Mouse (Mus musculus) intestine, embryonic 14.5 days (tissue): ENCODE results near the gene Scn4b. TPM values are rescaled to one million over a fixed set of nuclear protein-coding genes. Genes with fewer than 3 reads are reported as not detected.

Experiments
- ATAC-seq: fragments of 200-750 bp; cut with Nextera tagmentation; replicated peaks from 2 replicates; pipeline ENCODE4 v1.8.0; 2017; ENCODE audit warnings: low read depth, moderate number of reproducible peaks, moderate TSS enrichment, moderate library complexity; ENCODE audit not compliant: low FRiP score, low TSS enrichment
- DNase-seq: peaks from one replicate; pipeline ENCODE4 v3.0.0-alpha.2; 2018; ENCODE audit warnings: low spot score
- H3K27ac ChIP-seq: fragments of 300-500 bp; sonication (generic); 2 replicates; pipeline ENCODE4 v1.5.1; 2014; ENCODE audit warnings: low read depth, mild to moderate bottlenecking, control low read depth
- H3K27me3 ChIP-seq: fragments of 300-500 bp; sonication (generic); replicated peaks from 2 replicates; pipeline ENCODE4 v1.6.1; 2014; ENCODE audit warnings: low read length, control low read depth; ENCODE audit not compliant: control insufficient read depth, insufficient read depth
- H3K36me3 ChIP-seq: fragments of 300-500 bp; sonication (generic); 2 replicates; pipeline ENCODE4 v1.6.1; 2014; ENCODE audit warnings: low read length, control low read depth; ENCODE audit not compliant: control insufficient read depth, insufficient read depth
- H3K4me1 ChIP-seq: fragments of 300-500 bp; sonication (generic); replicated peaks from 2 replicates; pipeline ENCODE4 v1.6.1; 2014; ENCODE audit warnings: low read length, control low read depth, mixed read lengths; ENCODE audit not compliant: control insufficient read depth, insufficient read depth
- H3K4me2 ChIP-seq: fragments of 300-500 bp; sonication (generic); 2 replicates; pipeline ENCODE4 v1.6.1; 2014; ENCODE audit warnings: low read length
- H3K4me3 ChIP-seq: fragments of 300-500 bp; sonication (generic); 2 replicates; pipeline ENCODE4 v1.5.1; 2014; ENCODE audit warnings: low read depth, low read length, control low read depth, mixed read lengths
- H3K9ac ChIP-seq: fragments of 300-500 bp; sonication (generic); 2 replicates; pipeline ENCODE4 v1.6.1; 2014; ENCODE audit warnings: mild to moderate bottlenecking, low read length
- H3K9me3 ChIP-seq: fragments of 300-500 bp; sonication (generic); 2 replicates; pipeline ENCODE4 v1.6.1; 2016; ENCODE audit warnings: low read length, control low read depth; ENCODE audit not compliant: control insufficient read depth
- WGBS: fragments of 180-500 bp; shearing (Covaris S2); extraction: QIAGEN DNeasy Blood & Tissue Kit; methylation state at CpG from one replicate; pipeline ENCODE4 v1.1.7; 2014; 5-methylcytosine and 5-hydroxymethylcytosine counted together
- polyA plus RNA-seq: library from polyadenylated mRNA; unstranded; fragments of >200 nt; fragmentation: Nextera tagmentation; extraction: Ambion mirVana; gene quantifications from 2 replicates; pipeline ENCODE4 v1.2.1, GENCODE M21; 2014

The Scn4b gene
- polyA plus RNA-seq, 1 experiment from 2014 or later, result not detected

DNA sequence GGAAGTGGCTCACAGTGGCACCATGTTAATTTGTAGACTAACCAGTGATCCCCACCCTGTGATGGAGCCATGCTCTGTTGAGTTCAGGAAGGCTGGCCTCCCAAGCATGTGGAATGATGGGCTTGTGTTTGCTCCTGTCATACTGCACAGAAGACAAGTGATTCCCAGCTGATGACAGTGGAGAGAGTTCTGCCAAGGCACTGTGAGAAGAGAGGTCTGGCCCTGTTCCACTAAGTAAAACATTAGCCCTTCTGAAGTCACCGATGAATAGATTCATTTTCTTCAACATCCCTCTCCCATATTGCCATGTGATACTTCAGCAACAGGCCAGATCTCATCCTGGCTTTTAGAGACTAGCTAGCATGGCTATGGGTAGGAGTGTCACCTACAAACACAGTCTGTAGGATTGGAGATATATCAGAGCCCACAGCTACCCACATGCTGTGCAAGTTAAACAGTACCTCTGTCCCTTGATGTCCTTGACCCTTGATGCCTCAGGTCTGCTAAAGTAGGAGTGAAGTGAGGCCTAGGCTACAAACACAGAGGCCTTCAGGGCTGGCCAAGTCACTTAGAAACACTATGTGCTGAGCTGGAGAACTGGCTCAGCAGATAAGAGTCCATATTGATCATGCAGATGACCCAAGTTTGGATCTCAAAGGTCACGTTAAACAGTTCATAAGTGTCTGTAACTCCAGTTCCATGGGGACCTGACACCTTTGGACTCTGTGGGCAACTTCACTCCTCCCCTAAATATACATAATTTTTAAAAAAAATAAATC is 32.4 kb upstream of the Scn4b start:
- WGBS, result 87% methylated on average over 2 of the region's 2 CpGs
- ATAC-seq, result no peak
- no peaks in the 10 kb centered on the region for H3K4me1 ChIP-seq
- H3K4me2 ChIP-seq, result no peak overlapping the region
- DNase-seq, result no peak
- no peak overlapping the region for H3K27ac ChIP-seq
- H3K9ac ChIP-seq, result no peak overlapping the region
- no peaks in the 10 kb centered on the region for H3K9me3 ChIP-seq
- no peak overlapping the region for H3K4me3 ChIP-seq
- no peaks in the 10 kb centered on the region for H3K27me3 ChIP-seq
- H3K36me3 ChIP-seq, result no peaks in the 10 kb centered on the region

DNA sequence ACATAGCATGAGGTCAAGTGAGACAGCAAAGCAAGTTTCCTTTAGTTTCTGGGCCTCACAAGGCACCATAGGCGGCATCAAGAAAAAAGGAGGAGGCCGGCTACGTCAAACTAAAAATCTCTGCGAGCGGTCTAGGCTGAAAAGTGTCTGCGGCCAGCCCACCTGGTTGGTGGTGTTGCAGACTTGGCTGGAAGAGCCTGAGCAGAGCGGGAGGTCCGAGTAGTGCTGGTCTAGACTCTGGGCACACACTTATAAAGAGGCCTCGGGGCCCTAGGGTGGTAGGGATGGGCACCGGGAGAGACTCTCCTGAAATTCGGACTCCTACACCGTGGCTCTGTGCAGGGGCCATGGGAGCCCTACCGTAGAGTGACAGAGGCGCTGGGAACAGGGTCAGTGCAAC is 22.5 kb upstream of the Scn4b start:
- peak; percentile 75 for DNase-seq

DNA sequence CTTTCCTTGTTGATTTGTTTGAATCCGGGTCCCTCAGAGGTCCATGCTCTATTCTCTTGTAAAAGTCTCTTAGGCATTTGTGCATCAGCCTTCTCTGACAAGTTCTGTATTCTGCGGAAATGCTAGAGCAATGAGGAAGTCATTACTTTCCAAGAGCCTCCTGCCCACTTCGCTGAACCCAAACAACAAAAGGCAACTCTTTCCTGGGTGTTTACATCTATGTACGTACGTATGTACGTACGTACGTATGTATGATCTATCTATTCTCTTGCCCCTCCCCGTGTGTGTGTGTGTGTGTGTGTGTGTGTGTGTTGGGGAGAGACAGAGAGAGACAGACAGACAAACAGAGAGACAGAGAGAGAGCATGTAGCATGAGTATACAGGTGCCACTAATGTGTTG is 21.4 kb upstream of the Scn4b start:
- ATAC-seq (no peak), DNase-seq (no peak)
- Histone ChIP-seq H3K9ac (no peak overlapping the region), H3K4me1 (peaks cover 6% of the 10 kb centered on the region; the same call in 1 of the 2 replicates), H3K36me3 (no peaks in the 10 kb centered on the region), H3K4me3 (no peak overlapping the region), H3K9me3 (no peaks in the 10 kb centered on the region), H3K27ac (no peak overlapping the region), H3K27me3 (no peaks in the 10 kb centered on the region), H3K4me2 (no peak overlapping the region)
- WGBS, result 43% methylated on average over 9 of the region's 9 CpGs

More for the DNA sequence above, 22.5 kb upstream of the Scn4b start:
- Histone ChIP-seq H3K9me3 (no peaks in the 10 kb centered on the region), H3K4me3 (peak overlapping the region; percentile 25), H3K9ac (0 out of 2 replicates have a peak overlapping the region, but pooled peaks have one; percentile 1), H3K27ac (no peak overlapping the region), H3K36me3 (no peaks in the 10 kb centered on the region), H3K4me2 (peak overlapping the region; percentile 43), H3K4me1 (peaks cover 6% of the 10 kb centered on the region; the same call in 1 of the 2 replicates), H3K27me3 (no peaks in the 10 kb centered on the region)
- WGBS, result 4% methylated on average over 14 of the region's 14 CpGs
- ATAC-seq, result peak; percentile 55

DNA sequence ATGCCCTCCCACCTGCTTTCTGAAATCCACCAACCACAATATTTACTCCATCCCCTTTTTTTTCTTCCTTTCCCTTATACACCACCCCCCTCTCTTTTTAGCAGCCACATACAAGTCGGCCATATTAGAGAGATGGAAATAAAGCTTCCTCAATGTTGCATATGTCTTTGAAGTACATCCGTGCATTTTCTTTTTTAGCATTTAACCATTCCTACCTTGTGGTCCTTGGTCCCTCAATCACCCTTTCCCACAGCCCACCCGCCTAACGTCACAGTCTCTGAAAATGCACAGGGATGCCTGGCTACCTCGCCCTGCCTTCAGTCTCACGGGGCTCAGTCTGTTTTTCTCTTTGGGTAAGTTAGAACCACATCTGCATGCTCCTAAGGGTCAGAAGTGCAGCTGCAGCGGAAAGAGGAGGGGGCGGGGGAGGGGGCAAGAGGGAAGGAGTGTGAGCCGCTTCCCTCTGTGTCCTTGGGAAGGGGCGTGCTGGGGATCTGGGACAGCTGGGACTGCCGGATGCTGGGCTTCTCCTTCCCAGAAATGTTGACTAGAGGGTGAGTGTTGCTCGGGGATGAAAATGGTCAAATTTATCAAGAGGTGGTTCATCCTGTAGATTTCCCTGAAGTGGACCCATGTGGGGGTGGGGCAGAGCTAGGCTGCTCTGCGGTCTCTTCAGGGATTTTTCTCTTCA is 20.3 kb upstream of the Scn4b start, which contains the start of gene Scn2b:
TSS of gene Scn2b (plus strand) at position 42 of the 691 bp plus-strand sequence.
- peak within 1 kb of the TSS; percentile 72 for H3K4me2 ChIP-seq
- H3K4me3 ChIP-seq, result peak within 1 kb of the TSS; percentile 73
- no peak; the same call in 1 of the 2 replicates for ATAC-seq
- peak within 1 kb of the TSS; percentile 66; the same call in 1 of the 2 replicates for H3K27ac ChIP-seq
- peak within 1 kb of the TSS; percentile 64 for H3K9ac ChIP-seq
- peaks cover 10% of the 10 kb centered on the region for H3K4me1 ChIP-seq
- H3K27me3 ChIP-seq, result no peaks in the 10 kb centered on the region
- WGBS, result under 1% methylated on average over 13 of the region's 13 CpGs
- H3K36me3 ChIP-seq, result no peaks in the 10 kb centered on the region
- DNase-seq, result peak; percentile 69
- H3K9me3 ChIP-seq, result no peaks in the 10 kb centered on the region

DNA sequence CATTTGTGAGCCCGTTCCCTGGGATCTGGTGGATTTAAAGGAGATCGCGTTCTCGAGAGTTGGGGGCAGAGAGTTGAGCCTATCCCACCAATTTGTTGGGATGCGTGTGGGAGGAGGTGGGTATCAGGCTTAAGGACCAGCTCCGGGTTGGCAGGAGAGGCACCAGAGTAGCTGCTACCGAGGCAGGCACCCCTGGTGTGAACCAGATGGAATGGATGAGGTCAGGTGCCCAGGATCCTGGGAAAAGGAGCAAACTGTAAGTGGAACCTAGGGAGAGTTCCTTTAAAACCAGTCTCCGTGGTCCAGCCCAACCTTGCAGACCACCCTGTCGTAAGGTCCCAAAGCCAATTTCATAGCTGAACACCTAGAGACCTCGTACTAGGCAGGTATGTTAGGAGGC is 19.6 kb upstream of the Scn4b start:
- H3K4me2 ChIP-seq, result peak overlapping the region; percentile 72
- no peaks in the 10 kb centered on the region for H3K27me3 ChIP-seq
- H3K9me3 ChIP-seq, result no peaks in the 10 kb centered on the region
- DNase-seq (no peak), ATAC-seq (no peak)
- peaks cover 10% of the 10 kb centered on the region for H3K4me1 ChIP-seq
- H3K27ac ChIP-seq, result no peak overlapping the region
- no peaks in the 10 kb centered on the region for H3K36me3 ChIP-seq
- WGBS, result 23% methylated on average over 10 of the region's 10 CpGs
- peak overlapping the region; percentile 73 for H3K4me3 ChIP-seq
- H3K9ac ChIP-seq, result 0 out of 2 replicates have a peak overlapping the region, but pooled peaks have one; percentile 3

DNA sequence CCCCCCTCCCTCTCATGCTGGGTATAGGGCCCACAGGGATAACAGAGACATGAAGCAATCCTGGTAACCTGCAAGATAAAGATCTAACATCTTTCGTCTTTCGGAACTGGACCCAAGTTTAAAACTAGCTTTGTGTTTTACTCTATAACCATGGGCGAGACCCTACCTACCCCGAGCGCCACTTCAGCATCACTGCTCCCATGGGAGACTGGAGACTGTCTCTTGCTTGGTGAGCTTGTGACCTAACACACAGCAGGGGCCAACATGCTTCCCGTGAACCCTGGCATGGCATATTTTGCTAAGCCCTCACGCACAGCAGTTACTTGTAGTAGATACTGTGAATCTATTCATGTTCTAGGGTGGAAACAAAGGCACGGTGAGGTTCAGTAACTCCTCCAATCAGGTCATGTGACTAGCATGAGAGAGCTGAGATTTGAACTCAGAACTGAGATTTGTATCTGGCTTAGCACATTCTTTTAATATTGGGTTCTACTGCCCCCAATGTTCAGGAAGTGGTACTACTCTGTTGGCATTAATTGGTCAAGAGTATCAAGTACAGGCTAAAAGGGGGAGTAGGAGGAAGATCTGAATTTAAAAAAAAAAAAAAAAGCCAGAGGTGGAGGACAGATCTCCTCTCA is 18.8 kb upstream of the Scn4b start:
- no peak overlapping the region for H3K4me3 ChIP-seq
- H3K4me2 ChIP-seq, result no peak overlapping the region
- no peaks in the 10 kb centered on the region for H3K9me3 ChIP-seq
- no peaks in the 10 kb centered on the region for H3K27me3 ChIP-seq
- 96% methylated on average over 8 of the region's 8 CpGs for WGBS
- no peak for ATAC-seq
- H3K9ac ChIP-seq, result no peak overlapping the region
- H3K4me1 ChIP-seq, result peaks cover 10% of the 10 kb centered on the region
- DNase-seq, result no peak
- H3K36me3 ChIP-seq, result no peaks in the 10 kb centered on the region
- no peak overlapping the region for H3K27ac ChIP-seq

DNA sequence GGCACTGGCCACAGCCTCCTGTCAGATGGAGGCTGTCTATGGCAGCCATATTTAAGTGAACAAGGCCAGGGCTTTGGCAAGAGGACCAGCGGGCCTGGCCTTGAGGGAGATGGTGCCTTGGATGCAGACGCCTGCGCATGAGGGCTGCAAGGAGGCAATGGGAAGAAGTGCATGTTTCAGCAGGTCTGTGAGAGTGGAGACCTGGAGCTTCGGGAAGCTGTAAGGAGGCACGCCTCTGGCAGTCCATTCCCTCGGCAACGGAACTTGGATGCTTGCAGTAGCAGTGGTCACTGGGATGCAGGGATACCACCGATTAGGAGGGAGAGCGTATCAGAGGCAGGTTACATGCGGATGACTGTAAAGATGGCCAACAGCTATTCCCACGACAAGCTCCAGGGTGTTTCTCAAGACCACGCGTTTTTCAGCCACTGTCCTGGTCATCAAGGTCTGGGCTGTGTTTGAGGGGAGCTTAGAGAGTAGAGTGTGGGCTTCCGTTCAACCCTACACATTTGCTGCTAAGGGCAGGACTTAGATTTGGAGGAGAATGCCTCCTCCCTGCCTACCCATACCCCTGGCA is 18.2 kb upstream of the Scn4b start:
- Histone ChIP-seq H3K9ac (no peak overlapping the region), H3K4me2 (no peak overlapping the region), H3K27ac (no peak overlapping the region), H3K27me3 (no peaks in the 10 kb centered on the region), H3K4me1 (peaks cover 10% of the 10 kb centered on the region), H3K36me3 (no peaks in the 10 kb centered on the region), H3K4me3 (no peak overlapping the region), H3K9me3 (no peaks in the 10 kb centered on the region)
- ATAC-seq (no peak), DNase-seq (no peak)
- 90% methylated on average over 14 of the region's 14 CpGs for WGBS

DNA sequence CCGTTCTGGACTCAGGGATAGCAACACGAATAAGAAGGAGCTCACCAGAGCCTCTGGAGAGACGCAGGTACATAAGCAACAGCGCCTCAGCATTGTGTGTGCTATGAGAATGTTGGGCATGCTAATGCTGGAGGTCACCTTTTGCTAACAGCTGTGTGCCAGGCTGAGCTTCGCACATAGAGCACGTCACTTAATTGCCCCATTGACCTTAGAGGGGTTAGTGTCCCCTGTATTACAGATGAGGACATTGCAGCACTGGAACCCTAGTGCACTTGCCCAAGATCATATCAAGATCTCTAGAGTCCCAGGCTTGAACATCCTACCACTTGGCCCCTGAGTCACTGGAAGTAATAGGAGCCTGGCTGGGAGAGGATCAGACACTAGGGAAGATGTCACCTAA is 17.6 kb upstream of the Scn4b start:
- DNase-seq (no peak), ATAC-seq (no peak)
- H3K4me2 ChIP-seq, result no peak overlapping the region
- 0 out of 2 replicates have a peak, but pooled peaks cover 4% of the 10 kb centered on the region for H3K36me3 ChIP-seq
- H3K27me3 ChIP-seq, result no peaks in the 10 kb centered on the region
- no peak overlapping the region for H3K27ac ChIP-seq
- 85% methylated on average over 6 of the region's 6 CpGs for WGBS
- H3K4me1 ChIP-seq, result peaks cover 10% of the 10 kb centered on the region
- H3K9ac ChIP-seq, result no peak overlapping the region
- H3K4me3 ChIP-seq, result no peak overlapping the region
- no peaks in the 10 kb centered on the region for H3K9me3 ChIP-seq
